Comparison of ENCODE assay signal across 16 mouse cellular contexts in genomic region chr11:7094844-7095243, GRCm38 (mm10).
DNase-seq lines count a peak whose midpoint lies in the region; ATAC-seq lines count a peak whose summit lies in the region.
"Had no signal": no experiment of that assay in that cellular context is flagged by ENCODE, and none has a peak within 500 bp of the region (broad histone marks: within the 10 kb centered on the region; RNA-seq: fewer than 3 reads in every experiment).

No protein-coding gene starts in this region.

- ATAC-seq in frontal cortex, adult (ENCODE audit: low TSS enrichment): peak; percentile 69
- ATAC-seq: forebrain, embryonic 14.5 days; forebrain, embryonic 16.5 days had no signal

- no peak for DNase-seq in frontal cortex, postnatal 36 days (ENCODE audit: low spot score in 2 of 2)
- peak; percentile 25 for DNase-seq in right cerebral cortex, adult 18-20 months
- no peak for DNase-seq in right cerebral cortex, postnatal 4 days
- peak; percentile 45 for DNase-seq in telencephalon, adult 2 months (ENCODE audit: low read depth, low spot score)
- DNase-seq in kidney, postnatal 36 days: no peak
- DNase-seq: adrenal gland, adult 2 months; adrenal gland, postnatal 10 days; adrenal gland, postnatal 25 days; cerebellum, adult 11-12 months; cerebellum, adult 2 months; cerebellum, adult 9-10 months; cerebellum, postnatal 10 days; cerebellum, postnatal 25 days had no signal

Comparison
In these comparisons a context has a peak if more than half of its experiments do, and no peak if none do; other contexts are left out.
1. DNase-seq: peak in right cerebral cortex, adult 18-20 months (single experiment) and telencephalon, adult 2 months (single experiment); none in frontal cortex, postnatal 36 days (0 of 2), right cerebral cortex, postnatal 4 days (single experiment) and kidney, postnatal 36 days (0 of 2).